Comparison of ENCODE assay signal across 28 mouse cellular contexts in genomic region chr15:42370044-42370443, GRCm38 (mm10).
DNase-seq lines count a peak whose midpoint lies in the region; ATAC-seq and TF ChIP-seq lines count a peak whose summit lies in the region.
"Had no signal": no experiment of that assay in that cellular context is flagged by ENCODE, and none has a peak within 500 bp of the region (broad histone marks: within the 10 kb centered on the region; RNA-seq: fewer than 3 reads in every experiment).

No protein-coding gene starts in this region.

- no peaks in the 10 kb centered on the region for H3K79me3 ChIP-seq in C2C12 (ENCODE audit: low read depth)

- DNase-seq in cerebellum, postnatal 14 days, result no peak
- DNase-seq: adrenal gland, postnatal 10 days; cerebellum, adult 11-12 months; cerebellum, adult 8-10 months; cerebellum, postnatal 10 days; gastrocnemius, postnatal 25 days; heart, adult 18-20 months; heart, postnatal 10 days; heart, postnatal 36 days had no signal

- H3K9me3 ChIP-seq in kidney, embryonic 14.5 days (ENCODE audit: control insufficient read depth, low read length), result no peaks in the 10 kb centered on the region
- no peaks in the 10 kb centered on the region for H3K9me3 ChIP-seq in kidney, embryonic 16.5 days (ENCODE audit: low read length)
- H3K9me3 ChIP-seq: embryonic facial prominence, embryonic 12.5 days; forebrain, embryonic 10.5 days; forebrain, embryonic 13.5 days; G1E; heart, embryonic 12.5 days; heart, embryonic 15.5 days; hindbrain, embryonic 10.5 days had no signal

- no peak for TF ChIP-seq CTCF in C2C12 (IDR thresholded peaks at IDR 0.05; ENCODE audit: control insufficient read depth, insufficient read depth, insufficient read length)
- no peak for TF ChIP-seq CTCF in embryonic fibroblast, embryonic 13.5 days (IDR thresholded peaks at IDR 0.05; ENCODE audit: borderline replicate concordance, insufficient read depth, low read length)

- H3K36me3 ChIP-seq in kidney, embryonic 14.5 days (ENCODE audit: control insufficient read depth, insufficient read depth, low read length), result no peaks in the 10 kb centered on the region
- no peaks in the 10 kb centered on the region for H3K36me3 ChIP-seq in kidney, embryonic 16.5 days (ENCODE audit: insufficient read depth, low read length)
- no peaks in the 10 kb centered on the region for H3K36me3 ChIP-seq in C2C12 (ENCODE audit: control insufficient read depth, insufficient read depth)
- H3K36me3 ChIP-seq: embryonic facial prominence, embryonic 12.5 days; forebrain, embryonic 10.5 days; G1E; heart, embryonic 12.5 days; heart, embryonic 15.5 days; hindbrain, embryonic 10.5 days had no signal

- H3K27me3 ChIP-seq in kidney, embryonic 14.5 days (ENCODE audit: control insufficient read depth, insufficient read depth, low read length), result no peaks in the 10 kb centered on the region
- no peaks in the 10 kb centered on the region for H3K27me3 ChIP-seq in kidney, embryonic 16.5 days (ENCODE audit: insufficient read depth, low read length)
- H3K27me3 ChIP-seq in C2C12 (ENCODE audit: control insufficient read depth, insufficient read depth, insufficient read length), result no peaks in the 10 kb centered on the region
- H3K27me3 ChIP-seq: CH12.LX; embryonic facial prominence, embryonic 12.5 days; forebrain, embryonic 13.5 days; heart, embryonic 12.5 days; heart, embryonic 15.5 days; Patski had no signal

- no peak overlapping the region for H3ac ChIP-seq in C2C12 (ENCODE audit: control insufficient read depth, insufficient read length, low read depth)

- TF ChIP-seq POLR2A in embryonic fibroblast, embryonic 13.5 days (IDR thresholded peaks at IDR 0.05; ENCODE audit: low read depth, low read length), result no peak

- no peak overlapping the region for H3K27ac ChIP-seq in kidney, embryonic 14.5 days (ENCODE audit: low read depth, low read length)
- H3K27ac ChIP-seq in kidney, embryonic 16.5 days (ENCODE audit: low read length), result no peak overlapping the region
- 0 out of 2 replicates have a peak overlapping the region, but pooled peaks have one; percentile 57 for H3K27ac ChIP-seq in embryonic fibroblast, embryonic 13.5 days (ENCODE audit: insufficient read depth, low read length)
- H3K27ac ChIP-seq: embryonic facial prominence, embryonic 12.5 days; forebrain, embryonic 10.5 days; forebrain, embryonic 13.5 days; heart, embryonic 15.5 days; hindbrain, embryonic 10.5 days; hindbrain, embryonic 14.5 days; hindbrain, postnatal 0 days had no signal

- no peak overlapping the region for H3K4me3 ChIP-seq in kidney, embryonic 14.5 days (ENCODE audit: low read length)
- no peak overlapping the region for H3K4me3 ChIP-seq in kidney, embryonic 16.5 days (ENCODE audit: low read length)
- H3K4me3 ChIP-seq in C2C12 (ENCODE audit: insufficient read depth, poor library complexity, severe bottlenecking), result no peak overlapping the region
- no peak overlapping the region for H3K4me3 ChIP-seq in embryonic fibroblast, embryonic 13.5 days (ENCODE audit: insufficient read depth, low read length)
- H3K4me3 ChIP-seq: embryonic facial prominence, embryonic 12.5 days; forebrain, embryonic 10.5 days; forebrain, embryonic 13.5 days; heart, embryonic 12.5 days; heart, embryonic 15.5 days; hindbrain, embryonic 10.5 days had no signal

- peak; percentile 34; the same call in 1 of the 2 replicates for ATAC-seq in kidney, embryonic 14.5 days (ENCODE audit: low FRiP score, low TSS enrichment)
- ATAC-seq in kidney, embryonic 16.5 days (ENCODE audit: low FRiP score, low TSS enrichment), result no peak
- no peak for ATAC-seq in megakaryocyte, adult 5-6 weeks (ENCODE audit: poor library complexity, severe bottlenecking)
- ATAC-seq: forebrain, embryonic 13.5 days; forebrain, embryonic 16.5 days; hindbrain, postnatal 0 days; inflammation-experienced regulatory T-cells, adult 6 months; intestine, embryonic 16.5 days; Patski had no signal

- H3K79me2 ChIP-seq in C2C12 (ENCODE audit: control insufficient read depth, insufficient read depth), result no peaks in the 10 kb centered on the region

- 52% methylated on average over 1 of the region's 1 CpGs for WGBS in kidney, embryonic 14.5 days
- WGBS in kidney, embryonic 16.5 days, result 24% methylated on average over 1 of the region's 1 CpGs

- no peak overlapping the region for H3K4me2 ChIP-seq in kidney, embryonic 14.5 days (replicated peaks; ENCODE audit: low read depth, low read length)
- no peak overlapping the region for H3K4me2 ChIP-seq in kidney, embryonic 16.5 days (replicated peaks; ENCODE audit: low read depth, low read length)
- H3K4me2 ChIP-seq: embryonic facial prominence, embryonic 12.5 days; forebrain, embryonic 13.5 days; heart, embryonic 12.5 days; heart, embryonic 15.5 days; hindbrain, embryonic 14.5 days had no signal

- no peak overlapping the region for H3K9ac ChIP-seq in kidney, embryonic 14.5 days (ENCODE audit: low read depth, low read length)
- no peak overlapping the region for H3K9ac ChIP-seq in kidney, embryonic 16.5 days (replicated peaks; ENCODE audit: low read length)
- H3K9ac ChIP-seq: embryonic facial prominence, embryonic 12.5 days; forebrain, embryonic 13.5 days; heart, embryonic 12.5 days; heart, embryonic 15.5 days; hindbrain, embryonic 14.5 days had no signal

- peaks cover 4% of the 10 kb centered on the region; the same call in 1 of the 2 replicates for H3K4me1 ChIP-seq in kidney, embryonic 14.5 days (ENCODE audit: control insufficient read depth, insufficient read depth, low read length)
- peaks cover 8% of the 10 kb centered on the region; the same call in 1 of the 2 replicates for H3K4me1 ChIP-seq in kidney, embryonic 16.5 days (ENCODE audit: insufficient read depth, low read length)
- H3K4me1 ChIP-seq in embryonic fibroblast, embryonic 13.5 days (ENCODE audit: control insufficient read depth, insufficient read depth, low read length), result peaks cover 7% of the 10 kb centered on the region
- H3K4me1 ChIP-seq: forebrain, embryonic 13.5 days; heart, embryonic 12.5 days; heart, embryonic 15.5 days; hindbrain, embryonic 10.5 days had no signal

TF ChIP-seq in C2C12, 6 proteins besides CTCF, POLR2A, EP300 and RAD21:
- TF ChIP-seq MYOD1 (IDR thresholded peaks at IDR 0.05; ENCODE audit: control insufficient read depth, insufficient read length, low read depth) (no peak), MAX (IDR thresholded peaks at IDR 0.05) (peak; percentile 50)
TF ChIP-seq in C2C12: peak in this region for 1.
